ENCODE assay signal across 1 mouse cellular context in the genomic region with DNA sequence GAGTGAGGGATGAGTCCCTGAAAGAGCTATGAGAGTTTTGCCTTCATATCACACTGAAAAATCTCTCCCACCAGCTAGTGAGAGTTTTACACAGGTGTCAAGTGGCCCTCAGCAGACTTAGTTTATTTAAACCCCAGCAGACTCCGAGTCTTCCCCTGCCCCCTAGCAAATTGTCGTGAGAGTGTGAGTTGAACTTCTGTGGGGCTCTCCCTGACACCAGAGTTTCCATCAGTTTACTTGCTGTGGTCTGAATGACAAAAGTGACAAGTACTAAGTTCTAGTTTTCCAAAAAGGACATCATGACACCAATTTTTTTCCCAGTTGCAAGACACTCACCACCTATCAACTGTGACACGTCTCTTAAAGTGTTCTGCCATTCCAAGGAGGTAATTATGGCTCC.
TF ChIP-seq lines count a peak whose summit lies in the region.

No protein-coding gene starts in this region.

TF ChIP-seq in CH12.LX, 34 proteins besides CTCF, POLR2A, EP300 and RAD21:
- no peak for TF ChIP-seq ELF1 (IDR thresholded peaks at IDR 0.05; ENCODE audit: low read depth, low read length)
- TF ChIP-seq ZC3H11A (IDR thresholded peaks at IDR 0.05; ENCODE audit: low read depth, low read length): no peak
- TF ChIP-seq MXI1 (IDR thresholded peaks at IDR 0.05; ENCODE audit: low read depth, low read length): no peak
- no peak for TF ChIP-seq MAX (IDR thresholded peaks at IDR 0.05; ENCODE audit: low read length)
- TF ChIP-seq ZKSCAN1 (IDR thresholded peaks at IDR 0.05; ENCODE audit: borderline replicate concordance, low read depth, low read length): no peak
- no peak for TF ChIP-seq HCFC1 (IDR thresholded peaks at IDR 0.05; ENCODE audit: low read depth, low read length)
- no peak for TF ChIP-seq CHD1 (IDR thresholded peaks at IDR 0.05; ENCODE audit: low read depth, low read length)
- TF ChIP-seq E2F4 (IDR thresholded peaks at IDR 0.05; ENCODE audit: insufficient replicate concordance, low read depth, low read length): no peak
- no peak for TF ChIP-seq MAZ (IDR thresholded peaks at IDR 0.05; ENCODE audit: low read depth, low read length)
- no peak for TF ChIP-seq USF2 (conservative IDR thresholded peaks at IDR 0.05; ENCODE audit: low read depth, low read length)
- TF ChIP-seq NRF1 (IDR thresholded peaks at IDR 0.05; ENCODE audit: low read depth, low read length): no peak
- no peak for TF ChIP-seq IRF4 (IDR thresholded peaks at IDR 0.05; ENCODE audit: low read depth, low read length)
- TF ChIP-seq SIN3A (IDR thresholded peaks at IDR 0.05; ENCODE audit: low read length): no peak
- no peak for TF ChIP-seq MEF2A (IDR thresholded peaks at IDR 0.05; ENCODE audit: borderline replicate concordance, low read depth, low read length)
- no peak for TF ChIP-seq CHD2 (IDR thresholded peaks at IDR 0.05; ENCODE audit: low read length)
- TF ChIP-seq MAFK (IDR thresholded peaks at IDR 0.05; ENCODE audit: insufficient replicate concordance, low read length): no peak
- no peak for TF ChIP-seq ETS1 (conservative IDR thresholded peaks at IDR 0.05; ENCODE audit: low read depth, low read length)
TF ChIP-seq in CH12.LX: peak in this region for 0.
